Mouse (Mus musculus) midbrain, embryonic 12.5 days (tissue): ENCODE results near the gene Zbtb32. TPM values are rescaled to one million over a fixed set of nuclear protein-coding genes. Genes with fewer than 3 reads are reported as not detected.

Experiments used
- ATAC-seq: fragments of 200-750 bp; cut with Nextera tagmentation; 2 replicates; pipeline ENCODE4 v1.8.0; 2017; ENCODE audit warnings: low read depth, moderate TSS enrichment, moderate library complexity; ENCODE audit not compliant: low FRiP score
- H3K27ac ChIP-seq: fragments of 300-500 bp; sonication (generic); replicated peaks from 2 replicates; pipeline ENCODE4 v1.5.1; 2016; ENCODE audit warnings: mild to moderate bottlenecking
- H3K27me3 ChIP-seq: fragments of 300-500 bp; sonication (generic); 2 replicates; pipeline ENCODE4 v1.6.1; 2016; ENCODE audit warnings: mild to moderate bottlenecking
- H3K36me3 ChIP-seq: fragments of 300-500 bp; sonication (generic); 2 replicates; pipeline ENCODE4 v1.6.1; 2016
- H3K4me1 ChIP-seq: fragments of 300-500 bp; sonication (generic); 2 replicates; pipeline ENCODE4 v1.6.1; 2016
- H3K4me2 ChIP-seq: fragments of 300-500 bp; sonication (generic); replicated peaks from 2 replicates; pipeline ENCODE4 v1.6.1; 2016; ENCODE audit warnings: mild to moderate bottlenecking, moderate library complexity
- H3K4me3 ChIP-seq: fragments of 300-500 bp; sonication (generic); 2 replicates; pipeline ENCODE4 v1.5.1; 2016; ENCODE audit warnings: mild to moderate bottlenecking
- H3K9ac ChIP-seq: fragments of 300-500 bp; sonication (generic); replicated peaks from 2 replicates; pipeline ENCODE4 v1.6.1; 2016; ENCODE audit warnings: mild to moderate bottlenecking, moderate library complexity
- H3K9me3 ChIP-seq: fragments of 300-500 bp; sonication (generic); 2 replicates; pipeline ENCODE4 v1.6.1; 2016; ENCODE audit warnings: mild to moderate bottlenecking
- WGBS: fragments of 180-500 bp; shearing (Covaris S2); methylation state at CpG from one replicate; pipeline ENCODE4 v1.1.7; 2016; 5-methylcytosine and 5-hydroxymethylcytosine counted together
- microRNA-seq: library from miRNA; unstranded; fragments of <30 nt; microRNA quantifications from one replicate; pipeline ENCODE4, GENCODE M21; 2017
- polyA plus RNA-seq: library from polyadenylated mRNA; unstranded; fragments of >200 nt; fragmentation: Nextera tagmentation; extraction: Ambion mirVana; gene quantifications from 2 replicates; pipeline ENCODE4 v1.2.1, GENCODE M21; 2016

Zbtb32 gene
- polyA plus RNA-seq, 1 experiment from 2014 or later: 0.47 TPM

DNA sequence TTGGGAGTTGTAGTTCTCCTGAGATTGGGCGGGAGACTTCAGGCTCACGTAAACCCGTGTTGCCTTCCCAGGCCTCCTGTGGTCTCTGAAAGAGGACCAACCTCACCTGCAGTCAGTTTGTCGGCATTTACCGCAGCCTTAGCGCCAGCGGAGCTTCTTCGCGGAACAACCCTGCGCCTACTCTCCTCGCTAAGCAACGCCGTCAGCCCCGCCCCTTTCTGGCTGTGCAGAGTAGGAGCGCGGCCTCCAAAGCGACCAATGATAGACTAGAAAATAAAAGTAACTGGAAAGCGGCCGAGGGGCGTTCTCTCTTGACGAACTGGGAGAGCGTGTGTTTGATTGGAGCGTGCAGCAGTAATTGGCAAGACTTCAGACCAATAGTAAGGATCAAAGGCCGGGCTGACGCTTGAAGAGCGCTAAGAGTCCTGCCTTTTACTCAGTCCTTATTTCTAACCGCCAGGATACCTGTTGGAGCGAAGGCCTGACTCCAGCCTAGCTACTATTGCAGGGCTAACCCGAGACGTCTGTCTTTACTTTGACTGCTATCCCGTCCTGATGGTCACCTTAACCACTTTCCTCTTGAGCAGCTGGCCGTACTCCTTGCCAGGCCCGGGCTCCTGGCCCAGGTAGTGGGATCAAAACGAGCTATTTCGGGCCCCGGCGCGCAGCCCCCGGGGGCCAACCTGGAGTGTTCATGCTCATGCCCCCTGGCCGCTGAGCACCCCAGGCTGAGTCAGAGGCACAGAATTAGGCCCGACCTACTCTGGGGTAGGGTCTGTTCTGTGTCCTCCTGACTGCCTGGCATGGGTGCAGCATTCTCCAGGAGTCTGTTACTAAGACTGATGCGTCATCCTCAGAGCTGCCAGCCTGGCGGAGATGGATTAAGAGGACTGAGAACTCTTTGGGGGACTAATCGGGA, 46.3 kb downstream of the Zbtb32 start, which contains the start of the genes Hspb6 and Proser3:
Hspb6 (plus strand) TSS at position 77 of the 919 bp plus-strand sequence.
Proser3 (minus strand) TSS at position 198 of the 919 bp plus-strand sequence.
- H3K9me3 ChIP-seq: no peaks in the 10 kb centered on the region
- WGBS: 2% methylated on average over 44 of the region's 44 CpGs
- peak; percentile 96 for ATAC-seq
- H3K27me3 ChIP-seq: peaks cover 10% of the 10 kb centered on the region; the same call in 1 of the 2 replicates
- H3K36me3 ChIP-seq: peaks cover 49% of the 10 kb centered on the region
- peak within 1 kb of the TSS; percentile 89 for H3K4me2 ChIP-seq
- H3K27ac ChIP-seq: peak within 1 kb of the TSS; percentile 91
- peaks cover 16% of the 10 kb centered on the region for H3K4me1 ChIP-seq
- peak within 1 kb of the TSS; percentile 61 for H3K9ac ChIP-seq
- peak within 1 kb of the TSS; percentile 70 for H3K4me3 ChIP-seq

DNA sequence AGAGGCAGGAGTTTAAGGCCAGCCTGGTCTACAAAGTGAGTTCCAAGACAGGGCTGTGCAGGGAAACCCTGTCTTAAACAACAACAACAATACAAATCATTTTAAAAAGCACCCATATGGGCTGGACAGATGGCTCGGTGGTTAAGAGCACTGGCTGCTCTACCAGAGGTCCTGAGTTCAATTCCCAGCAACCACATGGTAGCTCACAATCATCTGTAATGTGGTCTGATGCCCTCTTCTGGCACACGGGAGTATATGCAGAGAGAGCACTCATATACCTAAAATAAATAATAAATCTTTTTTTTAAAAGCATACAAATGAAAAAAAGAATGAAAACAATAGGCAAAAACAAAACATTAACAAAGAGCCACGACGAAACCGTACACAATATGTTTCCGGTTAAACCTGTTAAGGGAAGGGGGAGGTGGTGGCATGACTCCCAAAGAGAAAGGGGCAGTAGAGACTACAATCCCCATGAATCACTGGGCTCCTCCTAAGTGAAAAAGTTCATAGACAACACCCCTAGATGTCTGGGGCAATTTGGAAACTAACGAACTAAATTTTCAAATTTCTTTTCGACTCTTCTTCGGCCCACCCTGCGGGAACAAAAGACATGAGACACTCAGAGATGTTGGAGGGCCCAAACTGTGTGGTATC, 47.1 kb downstream of the Zbtb32 start:
- Histone ChIP-seq H3K36me3 (peaks cover 41% of the 10 kb centered on the region), H3K27me3 (peaks cover 10% of the 10 kb centered on the region; the same call in 1 of the 2 replicates), H3K4me2 (peak overlapping the region; percentile 89), H3K4me1 (peaks cover 16% of the 10 kb centered on the region), H3K9ac (peak overlapping the region; percentile 61), H3K4me3 (peak overlapping the region; percentile 70), H3K27ac (peak overlapping the region; percentile 91), H3K9me3 (no peaks in the 10 kb centered on the region)
- WGBS: 2% methylated on average over 10 of the region's 10 CpGs
- ATAC-seq: peak; percentile 64

DNA sequence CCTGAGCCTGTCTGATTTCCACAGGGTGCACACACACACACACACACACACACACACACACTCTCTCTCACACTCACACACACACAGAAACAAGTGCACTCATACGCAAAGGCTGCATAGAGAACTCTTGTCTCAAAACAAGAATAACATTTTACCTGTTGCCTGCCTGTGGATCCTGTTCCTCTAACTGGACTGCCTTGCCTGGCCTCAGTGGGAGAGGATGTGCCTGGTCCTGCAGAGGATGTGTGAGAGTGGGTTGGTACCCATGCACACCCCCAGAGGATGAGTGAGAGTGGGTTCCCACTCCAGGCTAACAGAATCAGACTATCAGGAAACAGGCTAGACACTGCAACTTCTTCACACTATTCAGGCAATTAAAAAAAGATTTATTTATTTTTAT, 48.1 kb downstream of the Zbtb32 start:
- H3K27me3 ChIP-seq: peaks cover 10% of the 10 kb centered on the region; the same call in 1 of the 2 replicates
- 100% methylated on average over 1 of the region's 1 CpGs for WGBS
- H3K4me3 ChIP-seq: no peak overlapping the region
- peaks cover 16% of the 10 kb centered on the region for H3K4me1 ChIP-seq
- no peaks in the 10 kb centered on the region for H3K9me3 ChIP-seq
- H3K36me3 ChIP-seq: peaks cover 40% of the 10 kb centered on the region
- H3K4me2 ChIP-seq: no peak overlapping the region
- H3K9ac ChIP-seq: no peak overlapping the region
- no peak for ATAC-seq
- H3K27ac ChIP-seq: no peak overlapping the region

DNA sequence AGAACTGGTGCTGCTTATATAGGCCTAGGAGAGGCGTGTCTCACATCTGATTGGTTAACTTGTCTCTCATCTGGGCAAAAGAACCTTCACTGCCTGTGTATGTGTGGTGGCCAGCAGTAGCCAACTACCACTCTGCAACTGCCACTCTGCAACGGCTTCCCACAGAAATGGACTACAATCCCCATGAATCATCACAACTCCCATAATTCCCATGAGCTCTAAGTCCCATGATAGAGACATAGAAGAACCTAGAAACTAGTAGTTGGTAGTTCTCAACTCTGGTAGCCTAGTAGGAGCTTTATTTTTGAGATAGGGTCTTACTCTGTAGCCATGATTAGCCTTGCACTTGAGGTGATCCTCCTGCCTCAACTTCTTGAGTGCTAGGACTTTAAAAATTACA, 48.8 kb downstream of the Zbtb32 start:
- no peak overlapping the region for H3K4me2 ChIP-seq
- peaks cover 33% of the 10 kb centered on the region; the same call in 1 of the 2 replicates for H3K36me3 ChIP-seq
- H3K4me3 ChIP-seq: no peak overlapping the region
- no peak overlapping the region for H3K9ac ChIP-seq
- no peak overlapping the region for H3K27ac ChIP-seq
- no peak for ATAC-seq
- no peaks in the 10 kb centered on the region for H3K9me3 ChIP-seq
- H3K4me1 ChIP-seq: peaks cover 16% of the 10 kb centered on the region
- WGBS: 93% methylated on average over 2 of the region's 2 CpGs
- peaks cover 10% of the 10 kb centered on the region; the same call in 1 of the 2 replicates for H3K27me3 ChIP-seq

DNA sequence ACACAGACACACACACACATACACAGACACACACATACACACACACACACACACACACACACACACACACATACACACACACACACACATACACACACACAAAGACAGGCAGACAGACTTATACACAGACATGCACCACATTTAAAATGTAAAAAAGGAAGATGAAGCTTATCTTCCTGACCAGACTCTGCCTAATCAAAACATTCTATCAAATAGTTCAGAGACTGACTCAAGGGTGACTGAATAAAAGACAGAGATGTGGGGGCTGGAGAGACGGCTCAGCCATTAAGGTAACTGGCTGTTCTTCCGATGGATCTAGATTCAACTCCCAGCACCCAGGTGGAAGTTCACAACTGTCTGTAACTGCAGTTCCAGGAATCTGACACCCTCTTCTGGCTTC, 54.4 kb downstream of the Zbtb32 start:
- whole genome bisulfite sequencing: 96% methylated on average over 2 of the region's 2 CpGs
- Histone ChIP-seq H3K27ac (no peak overlapping the region), H3K4me1 (no peaks in the 10 kb centered on the region), H3K4me3 (no peak overlapping the region), H3K27me3 (no peaks in the 10 kb centered on the region), H3K4me2 (no peak overlapping the region), H3K9me3 (no peaks in the 10 kb centered on the region), H3K9ac (no peak overlapping the region; the same call in 1 of the 2 replicates), H3K36me3 (peaks cover 63% of the 10 kb centered on the region)
- no peak for ATAC-seq

DNA sequence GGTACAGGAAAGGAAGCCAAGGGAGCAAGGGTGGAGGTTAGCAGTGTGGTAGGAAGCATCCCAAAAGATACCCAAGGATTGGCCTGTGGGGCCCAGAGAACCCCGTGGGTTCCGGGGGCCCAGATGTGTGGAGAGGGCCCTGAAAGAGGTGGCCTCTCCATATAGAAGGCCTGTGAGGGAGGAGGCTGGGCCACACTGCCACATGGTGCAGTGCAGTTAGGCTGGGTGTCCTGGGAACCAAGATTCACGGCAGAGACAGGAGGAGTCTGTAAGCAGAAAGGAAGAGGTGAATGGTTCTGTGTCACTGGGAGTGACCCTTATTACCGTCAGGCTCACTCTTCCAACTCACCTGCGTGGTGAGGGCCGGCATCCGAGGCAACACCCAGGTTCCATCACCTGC, 58.1 kb downstream of the Zbtb32 start:
- no peak overlapping the region for H3K27ac ChIP-seq
- 89% methylated on average over 7 of the region's 7 CpGs for WGBS
- no peak overlapping the region for H3K4me3 ChIP-seq
- H3K36me3 ChIP-seq: peaks cover 50% of the 10 kb centered on the region
- H3K9me3 ChIP-seq: no peaks in the 10 kb centered on the region
- H3K4me2 ChIP-seq: no peak overlapping the region
- H3K9ac ChIP-seq: no peak overlapping the region
- H3K27me3 ChIP-seq: no peaks in the 10 kb centered on the region
- ATAC-seq: no peak
- H3K4me1 ChIP-seq: peaks cover 5% of the 10 kb centered on the region

Small RNA genes lying within 50 kb of the gene (microRNA-seq; reads per million reads assigned to microRNA genes)
- gene Gm38670: 1.4 reads per million
- not detected for gene Mir3569

Other genes starting within 250 kb of the Zbtb32 start
- 9.1 and 9.5 TPM in 2 replicates for gene Lrfn3, start 236.1 kb downstream of the Zbtb32 start, polyA plus RNA-seq
- 18.3 and 24.4 TPM in 2 replicates for gene Tyrobp, start 185.1 kb downstream of the Zbtb32 start, polyA plus RNA-seq
- gene Hcst, start 179.1 kb downstream of the Zbtb32 start, polyA plus RNA-seq: not detected in 2 replicates
- 1.4 TPM in 2 replicates for gene Nfkbid, start 177.2 kb downstream of the Zbtb32 start, polyA plus RNA-seq
- gene Aplp1, start 153.4 kb downstream of the Zbtb32 start, polyA plus RNA-seq: 301 and 324 TPM in 2 replicates
- gene Kirrel2, start 141.2 kb downstream of the Zbtb32 start, polyA plus RNA-seq: 1.6 and 4.7 TPM in 2 replicates
- 0.58 and 1.1 TPM in 2 replicates for gene Nphs1, start 140.6 kb downstream of the Zbtb32 start, polyA plus RNA-seq
- gene Prodh2, start 105.3 kb downstream of the Zbtb32 start, polyA plus RNA-seq: 0.39 TPM in 1 of 2 replicates, not detected in the other
- 96.3 and 99.5 TPM in 2 replicates for gene Arhgap33, start 63.8 kb downstream of the Zbtb32 start, polyA plus RNA-seq
- gene Hspb6, start 46.7 kb downstream of the Zbtb32 start, polyA plus RNA-seq: 5.8 and 6.2 TPM in 2 replicates
- 15.1 TPM in 2 replicates for gene Proser3, start 46.6 kb downstream of the Zbtb32 start, polyA plus RNA-seq
- 53.0 and 54.9 TPM in 2 replicates for gene Lin37, start 39.1 kb downstream of the Zbtb32 start, polyA plus RNA-seq
- gene U2af1l4, start 35.6 kb downstream of the Zbtb32 start, polyA plus RNA-seq: 83.1 and 88.4 TPM in 2 replicates
- gene Gm49396, start 35.6 kb downstream of the Zbtb32 start, polyA plus RNA-seq: 21.8 and 23.5 TPM in 2 replicates
- 130 and 144 TPM in 2 replicates for gene Psenen, start 35.3 kb downstream of the Zbtb32 start, polyA plus RNA-seq
- 5.9 and 8.2 TPM in 2 replicates for gene Igflr1, start 33.5 kb downstream of the Zbtb32 start, polyA plus RNA-seq
- 11.4 and 13.6 TPM in 2 replicates for gene Kmt2b, start 10.2 kb downstream of the Zbtb32 start, polyA plus RNA-seq
- 0.75 and 0.85 TPM in 2 replicates for gene Upk1a, start 13.9 kb upstream of the Zbtb32 start, polyA plus RNA-seq
- gene Cox6b1, start 27.2 kb upstream of the Zbtb32 start, polyA plus RNA-seq: 801 and 832 TPM in 2 replicates
- not detected in 2 replicates for gene Etv2, start 36.9 kb upstream of the Zbtb32 start, polyA plus RNA-seq
- 153 and 154 TPM in 2 replicates for gene Rbm42, start 51.4 kb upstream of the Zbtb32 start, polyA plus RNA-seq
- 49.0 and 50.4 TPM in 2 replicates for gene Haus5, start 66.1 kb upstream of the Zbtb32 start, polyA plus RNA-seq
- gene Pmis2, start 72.7 kb upstream of the Zbtb32 start, polyA plus RNA-seq: not detected in 2 replicates
- gene 2200002J24Rik, start 100.0 kb upstream of the Zbtb32 start, polyA plus RNA-seq: not detected in 2 replicates
- 1.1 and 2.0 TPM in 2 replicates for gene Atp4a, start 113.3 kb upstream of the Zbtb32 start, polyA plus RNA-seq
- 149 and 152 TPM in 2 replicates for gene Tmem147, start 130.6 kb upstream of the Zbtb32 start, polyA plus RNA-seq
- gene Gapdhs, start 144.8 kb upstream of the Zbtb32 start, polyA plus RNA-seq: 0.65 and 1.6 TPM in 2 replicates
- 1.6 and 1.8 TPM in 2 replicates for gene Sbsn, start 152.6 kb upstream of the Zbtb32 start, polyA plus RNA-seq
- 0.20 and 0.38 TPM in 2 replicates for gene Dmkn, start 164.8 kb upstream of the Zbtb32 start, polyA plus RNA-seq
- gene Krtdap, start 189.0 kb upstream of the Zbtb32 start, polyA plus RNA-seq: not detected in 2 replicates
- not detected in 2 replicates for gene Ffar2, start 224.9 kb upstream of the Zbtb32 start, polyA plus RNA-seq